Mouse (Mus musculus) hindbrain, embryonic 14.5 days (tissue): ENCODE measurements around the gene Cited1. TPM values are rescaled to one million over a fixed set of nuclear protein-coding genes. Genes with fewer than 3 reads are reported as not detected.
"Not testable (repeated sequence)": the region's sequence is repeated elsewhere in the genome, so short reads cannot be mapped to it uniquely, and the experiment has no call there.

Source experiments
- ATAC-seq: fragments of 200-750 bp; cut with Nextera tagmentation; 2 replicates; pipeline ENCODE4 v1.8.0; 2017; ENCODE audit warnings: moderate number of reproducible peaks, mild to moderate bottlenecking, moderate TSS enrichment, moderate library complexity; ENCODE audit not compliant: low FRiP score
- DNase-seq: peaks from one replicate; pipeline ENCODE4 v3.0.0-alpha.2; 2015; ENCODE audit warnings: low spot score
- H3K27ac ChIP-seq: fragments of 300-500 bp; sonication (generic); 2 replicates; pipeline ENCODE4 v1.5.1; 2014; ENCODE audit warnings: mild to moderate bottlenecking, moderate library complexity
- H3K27me3 ChIP-seq: fragments of 300-500 bp; sonication (generic); 2 replicates; pipeline ENCODE4 v1.6.1; 2014; ENCODE audit warnings: mild to moderate bottlenecking, low read length, mixed read lengths; ENCODE audit not compliant: control insufficient read depth, insufficient read depth
- H3K36me3 ChIP-seq: fragments of 300-500 bp; sonication (generic); replicated peaks from 2 replicates; pipeline ENCODE4 v1.6.1; 2014; ENCODE audit not compliant: control insufficient read depth, insufficient read depth
- H3K4me1 ChIP-seq: fragments of 300-500 bp; sonication (generic); replicated peaks from 2 replicates; pipeline ENCODE4 v1.6.1; 2014; ENCODE audit warnings: antibody characterized with exemption, low read length, mixed read lengths; ENCODE audit not compliant: control insufficient read depth, insufficient read depth
- H3K4me2 ChIP-seq: fragments of 300-500 bp; sonication (generic); replicated peaks from 2 replicates; pipeline ENCODE4 v1.6.1; 2014; ENCODE audit warnings: mild to moderate bottlenecking, moderate library complexity
- H3K4me3 ChIP-seq: fragments of 300-500 bp; sonication (generic); replicated peaks from 2 replicates; pipeline ENCODE4 v1.5.1; 2014; ENCODE audit warnings: mild to moderate bottlenecking, low read length
- H3K9ac ChIP-seq: fragments of 300-500 bp; sonication (generic); 2 replicates; pipeline ENCODE4 v1.6.1; 2014
- H3K9me3 ChIP-seq: fragments of 300-500 bp; sonication (generic); 2 replicates; pipeline ENCODE4 v1.6.1; 2016; ENCODE audit warnings: low read length; ENCODE audit not compliant: control insufficient read depth
- WGBS: fragments of 180-500 bp; shearing (Covaris S2); extraction: QIAGEN DNeasy Blood & Tissue Kit; methylation state at CpG from one replicate; pipeline ENCODE4 v1.1.7; 2014; 5-methylcytosine and 5-hydroxymethylcytosine counted together
- microRNA-seq: library from miRNA; unstranded; fragments of <30 nt; microRNA quantifications from one replicate; pipeline ENCODE4, GENCODE M21; 2016
- polyA plus RNA-seq: library from polyadenylated mRNA; unstranded; fragments of >200 nt; fragmentation: Nextera tagmentation; extraction: Ambion mirVana; gene quantifications from 2 replicates; pipeline ENCODE4 v1.2.1, GENCODE M21; 2014

Gene Cited1
- polyA plus RNA-seq, 1 experiment from 2014 or later = 13.2 TPM

- H3K4me2 ChIP-seq = no peak overlapping the region
- no peaks in the 10 kb centered on the region for H3K36me3 ChIP-seq
- no peak overlapping the region for H3K9ac ChIP-seq
- H3K4me3 ChIP-seq = no peak overlapping the region
- ATAC-seq = no peak
- no peak overlapping the region for H3K27ac ChIP-seq
- WGBS = 74% methylated on average over 2 of the region's 2 CpGs
- no peaks in the 10 kb centered on the region for H3K4me1 ChIP-seq
- no peak for DNase-seq
- H3K9me3 ChIP-seq = no peaks in the 10 kb centered on the region
- H3K27me3 ChIP-seq = peaks cover 17% of the 10 kb centered on the region
Observed at GRCm38 (mm10) chrX:102244334-102244733, 7.6 kb downstream of the Cited1 start.

- Histone ChIP-seq H3K4me2 (no peak overlapping the region), H3K36me3 (no peaks in the 10 kb centered on the region), H3K4me3 (no peak overlapping the region), H3K4me1 (no peaks in the 10 kb centered on the region), H3K9me3 (no peaks in the 10 kb centered on the region), H3K27me3 (no peaks in the 10 kb centered on the region), H3K27ac (no peak overlapping the region), H3K9ac (no peak overlapping the region)
- no peak for ATAC-seq
- 23% methylated on average over 1 of the region's 1 CpGs for WGBS
- DNase-seq = peak; percentile 50
Observed at GRCm38 (mm10) chrX:102219126-102219525, 32.9 kb downstream of the Cited1 start.

GRCm38 (mm10) chrX:102215356-102215755, 36.6 kb downstream of the Cited1 start:
- WGBS = 38% methylated on average over 9 of the region's 9 CpGs
- not testable (repeated sequence) for H3K36me3 ChIP-seq, H3K4me1 ChIP-seq, ATAC-seq, H3K9ac ChIP-seq, H3K27me3 ChIP-seq, H3K9me3 ChIP-seq, H3K4me2 ChIP-seq, H3K4me3 ChIP-seq, H3K27ac ChIP-seq, DNase-seq

Small RNA genes within 50 kb of the gene (microRNA-seq; reads per million reads assigned to microRNA genes)
- not detected for gene Gm26318

Other genes with a start within 250 kb of the Cited1 start
- gene Rtl5, start 180.9 kb downstream of the Cited1 start, polyA plus RNA-seq = 3.2 and 4.5 TPM in 2 replicates
- gene Pin4, start 132.7 kb downstream of the Cited1 start, polyA plus RNA-seq = 58.2 and 60.2 TPM in 2 replicates
- gene Ercc6l, start 95.1 kb downstream of the Cited1 start, polyA plus RNA-seq = 2.0 and 2.3 TPM in 2 replicates
- gene Rps4x, start 62.8 kb downstream of the Cited1 start, polyA plus RNA-seq = 408 and 462 TPM in 2 replicates